Mouse (Mus musculus) testis, adult 2 months (tissue): ENCODE measurements around the gene Ccl5. TPM values are rescaled to one million over a fixed set of nuclear protein-coding genes. Genes with fewer than 3 reads are reported as not detected.

Experiments used
- H3K27ac ChIP-seq: fragments of 200-500 bp; 2 replicates; pipeline ENCODE4 v1.5.1; 2012; ENCODE audit warnings: low read depth, low read length; ENCODE audit not compliant: control insufficient read depth, insufficient read depth
- H3K27me3 ChIP-seq: fragments of 200-500 bp; 2 replicates; pipeline ENCODE4 v1.6.1; 2012; ENCODE audit warnings: mild to moderate bottlenecking, low read length, moderate library complexity; ENCODE audit not compliant: control insufficient read depth, insufficient read depth
- H3K36me3 ChIP-seq: fragments of 200-500 bp; 2 replicates; pipeline ENCODE4 v1.6.1; 2012; ENCODE audit warnings: mild to moderate bottlenecking, low read length; ENCODE audit not compliant: control insufficient read depth, insufficient read depth
- H3K4me1 ChIP-seq: fragments of 200-500 bp; 2 replicates; pipeline ENCODE4 v1.6.1; 2012; ENCODE audit warnings: low read length; ENCODE audit not compliant: control insufficient read depth, insufficient read depth
- H3K4me3 ChIP-seq: fragments of 200-500 bp; 2 replicates; pipeline ENCODE4 v1.5.1; 2012; ENCODE audit warnings: low read depth, mild to moderate bottlenecking, low read length, moderate library complexity, mixed read lengths; ENCODE audit not compliant: control insufficient read depth
- CTCF ChIP-seq: fragments of 200-500 bp; IDR thresholded peaks from 2 replicates; pipeline ENCODE4 v1.5.1; 2012; ENCODE audit warnings: low read depth, mild to moderate bottlenecking, inconsistent platforms, low read length, moderate library complexity; ENCODE audit not compliant: control insufficient read depth, insufficient read depth, insufficient replicate concordance
- POLR2A ChIP-seq: fragments of 200-500 bp; IDR thresholded peaks from 2 replicates; pipeline ENCODE4 v1.6.1; 2012; ENCODE audit warnings: low read depth, mild to moderate bottlenecking, inconsistent platforms, low read length, moderate library complexity; ENCODE audit not compliant: control insufficient read depth
- polyA plus RNA-seq: library from polyadenylated mRNA; depleted of rRNA; stranded (reverse); fragments of >200 nt; gene quantifications from 2 replicates; pipeline ENCODE4 v1.2.3, GENCODE M21; 2012; rRNA removed

The Ccl5 gene
- polyA plus RNA-seq = 2.3 and 3.5 TPM in 2 replicates

GRCm38 (mm10) chr11:83530360-83530759 lies at the start of gene Ccl5:
TSS of gene Ccl5 (minus strand) at chr11:83530518.
- Histone ChIP-seq H3K27ac (no peak within 1 kb of the TSS), H3K36me3 (no peaks in the 10 kb centered on the region; the same call in 1 of the 2 replicates), H3K4me1 (no peaks in the 10 kb centered on the region; the same call in 1 of the 2 replicates), H3K4me3 (no peak within 1 kb of the TSS), H3K27me3 (no peaks in the 10 kb centered on the region)
- TF ChIP-seq POLR2A = no peak

GRCm38 (mm10) chr11:83578999-83579398 lies 48.7 kb upstream of the Ccl5 start:
- no peaks in the 10 kb centered on the region for H3K4me1 ChIP-seq
- no peaks in the 10 kb centered on the region for H3K36me3 ChIP-seq
- H3K27ac ChIP-seq = no peak overlapping the region
- TF ChIP-seq POLR2A (no peak), CTCF (no peak)
- H3K27me3 ChIP-seq = no peaks in the 10 kb centered on the region
- H3K4me3 ChIP-seq = no peak overlapping the region

- Histone ChIP-seq H3K36me3 (no peaks in the 10 kb centered on the region), H3K4me3 (no peak within 1 kb of the TSS), H3K27ac (no peak within 1 kb of the TSS), H3K27me3 (no peaks in the 10 kb centered on the region), H3K4me1 (no peaks in the 10 kb centered on the region)
- TF ChIP-seq CTCF = no peak
- TF ChIP-seq POLR2A = no peak
Measured at GRCm38 (mm10) chr11:83578186-83578760, 48.0 kb upstream of the Ccl5 start, which contains the start of gene Ccl9. TSS of gene Ccl9 (minus strand) at chr11:83578636.

- no peak for TF ChIP-seq POLR2A
- TF ChIP-seq CTCF = no peak
- H3K36me3 ChIP-seq = no peaks in the 10 kb centered on the region
- no peak overlapping the region for H3K4me3 ChIP-seq
- peaks cover 4% of the 10 kb centered on the region; the same call in 1 of the 2 replicates for H3K4me1 ChIP-seq
- H3K27ac ChIP-seq = no peak overlapping the region
- H3K27me3 ChIP-seq = no peaks in the 10 kb centered on the region
Measured at GRCm38 (mm10) chr11:83576927-83577555, 46.7 kb upstream of the Ccl5 start.

GRCm38 (mm10) chr11:83572834-83573233 lies 42.5 kb upstream of the Ccl5 start:
- Histone ChIP-seq H3K36me3 (no peaks in the 10 kb centered on the region), H3K4me3 (no peak overlapping the region), H3K4me1 (peaks cover 4% of the 10 kb centered on the region; the same call in 1 of the 2 replicates), H3K27me3 (no peaks in the 10 kb centered on the region), H3K27ac (no peak overlapping the region)
- TF ChIP-seq POLR2A = no peak
- TF ChIP-seq CTCF = no peak

GRCm38 (mm10) chr11:83572223-83572622 lies 41.9 kb upstream of the Ccl5 start:
- H3K27me3 ChIP-seq = no peaks in the 10 kb centered on the region
- no peak overlapping the region for H3K4me3 ChIP-seq
- TF ChIP-seq CTCF (no peak), POLR2A (no peak)
- H3K36me3 ChIP-seq = no peaks in the 10 kb centered on the region
- no peak overlapping the region for H3K27ac ChIP-seq
- peaks cover 4% of the 10 kb centered on the region; the same call in 1 of the 2 replicates for H3K4me1 ChIP-seq

GRCm38 (mm10) chr11:83570189-83570588 lies 39.9 kb upstream of the Ccl5 start:
- H3K27me3 ChIP-seq = no peaks in the 10 kb centered on the region
- TF ChIP-seq POLR2A (no peak), CTCF (no peak)
- peaks cover 6% of the 10 kb centered on the region; the same call in 1 of the 2 replicates for H3K4me1 ChIP-seq

More at GRCm38 (mm10) chr11:83570189-83570588, 39.9 kb upstream of the Ccl5 start:
- no peak overlapping the region for H3K27ac ChIP-seq
- no peak overlapping the region for H3K4me3 ChIP-seq
- no peaks in the 10 kb centered on the region for H3K36me3 ChIP-seq
